Mouse (Mus musculus) heart, adult 2 months (tissue): ENCODE results near the gene Eif3d.

Experiments used
- EP300 ChIP-seq: fragments of 200-500 bp; IDR thresholded peaks from 2 replicates; pipeline ENCODE4 v1.6.1; 2011; ENCODE audit warnings: low read depth, low read length, control low read depth; ENCODE audit not compliant: insufficient read depth
- POLR2A ChIP-seq: fragments of 200-500 bp; IDR thresholded peaks from 2 replicates; pipeline ENCODE4 v1.6.1; 2011; ENCODE audit warnings: mild to moderate bottlenecking, low read depth, low read length, control low read depth; ENCODE audit not compliant: insufficient read depth

- TF ChIP-seq POLR2A (no peak), EP300 (no peak)
Observed at GRCm38 (mm10) chr15:77954362-77954761, 16.3 kb downstream of the Eif3d start.
